Mouse (Mus musculus) v-Abl transformed pro-B cells (cell line): ENCODE measurements around the gene Gm13289.
"Not testable (repeated sequence)": the region's sequence is repeated elsewhere in the genome, so short reads cannot be mapped to it uniquely, and the experiment has no call there.

Source experiments
- in situ Hi-C, 2 experiments: fragments of 400-800 bp; cut with MboI; formaldehyde crosslinking; loops; one replicate each; pipeline ENCODE4 v1.15.1; 2025; ENCODE audit not compliant: unreplicated experiment in 2 of 2

Gene Gm13289

DNA sequence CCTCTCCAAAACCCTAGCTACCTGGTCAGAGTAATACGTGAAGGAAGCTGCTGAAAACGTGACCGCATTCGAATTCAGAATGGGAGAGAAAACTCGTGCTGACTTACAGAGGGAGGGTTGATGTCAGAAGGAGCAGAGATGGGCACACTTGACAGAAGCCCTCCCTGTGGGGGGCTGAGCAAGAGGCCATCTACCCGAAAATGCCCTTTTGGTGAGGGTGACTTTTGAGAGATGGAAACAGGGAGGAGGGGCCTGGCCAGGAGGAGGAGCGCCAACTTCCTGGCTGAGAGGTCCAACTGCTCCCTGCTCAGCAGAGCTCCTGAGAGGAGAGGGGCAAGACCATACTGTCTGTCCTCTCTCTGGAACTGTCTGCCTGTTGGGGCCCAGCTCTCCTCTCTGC, 5.1 kb downstream of the Gm13289 start, which contains the start of gene Ifnz:
Gene Ifnz, plus strand, starts transcription at position 301 of the 400 bp plus-strand sequence.
- in situ Hi-C loops = not testable (repeated sequence)

- in situ Hi-C loops = not testable (repeated sequence)
These were observed 5.6 kb downstream of the Gm13289 start for GRCm38 (mm10) chr4:88782335-88782734.

GRCm38 (mm10) chr4:88785409-88785808, 8.7 kb downstream of the Gm13289 start, which contains the start of gene Gm13276:
TSS of gene Gm13276 (plus strand) at chr4:88785709.
- in situ Hi-C loops = not testable (repeated sequence)

- in situ Hi-C loops = not testable (repeated sequence)
These were observed 11.7 kb downstream of the Gm13289 start, which contains the start of gene Gm13277 for GRCm38 (mm10) chr4:88788402-88788801. TSS of gene Gm13277 (plus strand) at chr4:88788632.

DNA sequence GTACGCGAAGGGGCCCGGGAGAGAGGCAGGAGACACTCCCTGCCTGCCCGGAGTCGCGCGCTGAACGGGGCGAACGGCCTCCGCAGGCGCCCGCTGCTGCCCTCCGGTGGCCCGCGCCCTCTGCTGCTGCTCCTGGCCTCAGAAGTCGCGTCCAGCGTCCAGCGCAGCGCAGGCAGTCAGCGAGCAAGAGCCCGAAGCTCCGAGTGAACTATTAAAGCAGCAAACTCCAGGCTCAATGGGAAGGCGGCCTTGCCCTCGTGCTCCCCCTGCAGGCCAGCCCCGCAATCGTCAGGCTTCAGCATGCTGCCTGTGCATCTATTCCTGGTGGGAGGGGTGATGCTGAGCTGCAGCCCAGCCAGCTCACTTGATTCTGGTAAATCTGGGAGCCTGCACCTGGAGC, 14.5 kb downstream of the Gm13289 start, which contains the start of gene Gm13278:
Gene Gm13278, plus strand, starts transcription at position 301 of the 400 bp plus-strand sequence.
- in situ Hi-C loops = not testable (repeated sequence)

GRCm38 (mm10) chr4:88793936-88794675, 17.4 kb downstream of the Gm13289 start, which contains the start of gene Gm13275:
TSS of gene Gm13275 (plus strand) at chr4:88794487.
- in situ Hi-C loops = not testable (repeated sequence)

DNA sequence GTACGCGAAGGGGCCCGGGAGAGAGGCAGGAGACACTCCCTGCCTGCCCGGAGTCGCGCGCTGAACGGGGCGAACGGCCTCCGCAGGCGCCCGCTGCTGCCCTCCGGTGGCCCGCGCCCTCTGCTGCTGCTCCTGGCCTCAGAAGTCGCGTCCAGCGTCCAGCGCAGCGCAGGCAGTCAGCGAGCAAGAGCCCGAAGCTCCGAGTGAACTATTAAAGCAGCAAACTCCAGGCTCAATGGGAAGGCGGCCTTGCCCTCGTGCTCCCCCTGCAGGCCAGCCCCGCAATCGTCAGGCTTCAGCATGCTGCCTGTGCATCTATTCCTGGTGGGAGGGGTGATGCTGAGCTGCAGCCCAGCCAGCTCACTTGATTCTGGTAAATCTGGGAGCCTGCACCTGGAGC, 20.4 kb downstream of the Gm13289 start, which contains the start of gene Gm13279:
Gene Gm13279, plus strand, starts transcription at position 301 of the 400 bp plus-strand sequence.
- in situ Hi-C loops = not testable (repeated sequence)

GRCm38 (mm10) chr4:88799365-88799764, 22.6 kb downstream of the Gm13289 start, which contains the start of gene Gm13285:
TSS of gene Gm13285 (plus strand) at chr4:88799665.
- in situ Hi-C loops = not testable (repeated sequence)

DNA sequence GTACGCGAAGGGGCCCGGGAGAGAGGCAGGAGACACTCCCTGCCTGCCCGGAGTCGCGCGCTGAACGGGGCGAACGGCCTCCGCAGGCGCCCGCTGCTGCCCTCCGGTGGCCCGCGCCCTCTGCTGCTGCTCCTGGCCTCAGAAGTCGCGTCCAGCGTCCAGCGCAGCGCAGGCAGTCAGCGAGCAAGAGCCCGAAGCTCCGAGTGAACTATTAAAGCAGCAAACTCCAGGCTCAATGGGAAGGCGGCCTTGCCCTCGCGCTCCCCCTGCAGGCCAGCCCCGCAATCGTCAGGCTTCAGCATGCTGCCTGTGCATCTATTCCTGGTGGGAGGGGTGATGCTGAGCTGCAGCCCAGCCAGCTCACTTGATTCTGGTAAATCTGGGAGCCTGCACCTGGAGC, 26.2 kb downstream of the Gm13289 start, which contains the start of gene Gm13287:
Gene Gm13287, plus strand, starts transcription at position 301 of the 400 bp plus-strand sequence.
- in situ Hi-C loops = loop anchor here (25.0 kb wide), 1 partner anchor 116 kb away; the partner anchor contains the start of genes Ifna16 (in 2 of the 2), Ifna2 (in 2 of the 2) and Ifnab (in 2 of the 2)

DNA sequence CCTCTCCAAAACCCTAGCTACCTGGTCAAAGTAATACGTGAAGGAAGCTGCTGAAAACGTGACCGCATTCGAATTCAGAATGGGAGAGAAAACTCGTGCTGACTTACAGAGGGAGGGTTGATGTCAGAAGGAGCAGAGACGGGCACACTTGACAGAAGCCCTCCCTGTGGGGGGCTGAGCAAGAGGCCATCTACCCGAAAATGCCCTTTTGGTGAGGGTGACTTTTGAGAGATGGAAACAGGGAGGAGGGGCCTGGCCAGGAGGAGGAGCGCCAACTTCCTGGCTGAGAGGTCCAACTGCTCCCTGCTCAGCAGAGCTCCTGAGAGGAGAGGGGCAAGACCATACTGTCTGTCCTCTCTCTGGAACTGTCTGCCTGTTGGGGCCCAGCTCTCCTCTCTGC, 28.5 kb downstream of the Gm13289 start, which contains the start of gene Gm13288:
Gene Gm13288, plus strand, starts transcription at position 301 of the 400 bp plus-strand sequence.
- in situ Hi-C loops = loop anchor here (25.0 kb wide), 1 partner anchor 118 kb away; the partner anchor contains the start of genes Ifna16 (in 2 of the 2), Ifna2 (in 2 of the 2) and Ifnab (in 2 of the 2)

GRCm38 (mm10) chr4:88805761-88806160, 29.0 kb downstream of the Gm13289 start:
- in situ Hi-C loops = loop anchor here (25.0 kb wide), 1 partner anchor 118 kb away; the partner anchor contains the start of genes Ifna16 (in 2 of the 2), Ifna2 (in 2 of the 2) and Ifnab (in 2 of the 2)

DNA sequence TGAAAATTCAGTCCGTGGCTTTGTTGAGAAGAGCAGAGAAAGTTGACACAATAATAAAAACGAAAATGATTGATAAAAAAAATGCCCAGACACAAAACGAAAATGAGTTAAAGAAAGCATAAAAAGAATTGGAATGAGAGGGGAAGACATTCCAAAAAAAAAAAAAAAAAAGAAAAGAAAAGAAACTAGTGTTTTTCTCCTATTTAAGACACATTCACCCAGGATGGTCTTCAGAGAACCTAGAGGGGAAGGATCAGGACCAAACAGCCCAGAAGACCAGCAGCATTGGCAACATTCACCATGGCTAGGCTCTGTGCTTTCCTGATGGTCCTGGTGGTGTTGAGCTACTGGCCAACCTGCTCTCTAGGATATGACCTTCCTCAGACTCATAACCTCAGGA, 39.2 kb downstream of the Gm13289 start, which contains the start of gene Ifna7:
Gene Ifna7, plus strand, starts transcription at position 301 of the 400 bp plus-strand sequence.
- in situ Hi-C loops = loop anchor here (25.0 kb wide), 1 partner anchor 129 kb away; the partner anchor contains the start of genes Ifna16 (in 2 of the 2), Ifna2 (in 2 of the 2) and Ifnab (in 2 of the 2)

DNA sequence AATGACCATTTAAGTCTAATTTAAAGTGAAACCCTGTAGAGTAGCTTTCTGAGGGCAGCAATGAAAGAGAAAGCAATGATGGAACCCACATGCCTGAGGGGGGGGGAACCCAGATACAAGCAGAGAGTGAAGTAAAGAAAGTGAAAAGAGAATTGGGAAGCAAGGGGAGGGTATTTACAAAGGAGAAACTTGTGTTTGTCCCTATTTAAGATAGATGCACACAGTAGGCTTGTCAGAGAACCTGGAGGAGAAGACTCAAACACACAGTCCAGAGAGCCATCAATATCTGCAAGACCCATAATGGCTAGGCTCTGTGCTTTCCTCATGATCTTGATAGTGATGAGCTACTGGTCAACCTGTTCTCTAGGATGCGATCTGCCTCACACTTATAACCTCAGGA, 42.9 kb downstream of the Gm13289 start, which contains the start of gene Ifna11:
Gene Ifna11, plus strand, starts transcription at position 301 of the 400 bp plus-strand sequence.
- in situ Hi-C loops = loop anchor here (25.0 kb wide), 1 partner anchor 132 kb away; the partner anchor contains the start of genes Ifna16 (in 2 of the 2), Ifna2 (in 2 of the 2) and Ifnab (in 2 of the 2)

GRCm38 (mm10) chr4:88822995-88823394, 46.3 kb downstream of the Gm13289 start:
- in situ Hi-C loops = loop anchor here (25.0 kb wide), 1 partner anchor 136 kb away; the partner anchor contains the start of genes Ifna16 (in 2 of the 2), Ifna2 (in 2 of the 2) and Ifnab (in 2 of the 2)
